Mouse (Mus musculus): ENCODE results near the gene Gon4l. TPM values are rescaled to one million over a fixed set of nuclear protein-coding genes. Genes with fewer than 3 reads are reported as not detected.

The Gon4l gene
- polyA plus RNA-seq (2012; rRNA removed), result 9.2 and 11.5 TPM in 2 replicates

DNA sequence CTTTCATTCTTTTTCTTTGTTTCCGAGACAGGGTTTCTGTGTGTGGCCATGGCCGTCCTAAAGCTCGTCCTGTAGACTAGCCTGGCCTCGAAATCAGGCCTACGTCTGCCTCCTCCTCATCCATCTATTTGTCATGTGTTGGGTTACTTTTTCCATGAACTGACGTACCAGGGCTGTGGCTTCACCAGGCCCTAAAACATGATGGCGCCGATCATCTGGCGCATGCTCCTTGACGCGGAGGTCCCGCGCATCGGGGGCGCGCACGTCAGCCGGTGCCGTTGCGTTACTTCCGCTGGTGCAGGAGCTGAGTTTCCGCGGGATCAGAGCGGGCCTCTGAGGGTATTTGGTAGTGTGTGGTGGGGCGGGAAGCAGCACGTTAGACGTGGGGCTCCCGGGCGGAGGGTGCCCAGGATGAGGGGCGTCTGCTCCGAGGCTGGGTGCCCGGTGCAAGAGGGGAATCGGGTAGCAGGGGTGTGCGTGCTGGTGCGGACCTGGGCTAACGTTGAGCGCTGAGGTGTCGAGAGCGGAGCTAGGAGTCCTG, at the start of gene Gon4l:
Gene Gon4l (plus strand): TSS at position 281 of the 541 bp plus-strand sequence.

GRCm38 (mm10) chr3:88913511-88914383, 78.7 kb downstream of the Gon4l start, which contains the start of gene Msto1:
Gene Msto1, minus strand, starts transcription at chr3:88913999.

DNA sequence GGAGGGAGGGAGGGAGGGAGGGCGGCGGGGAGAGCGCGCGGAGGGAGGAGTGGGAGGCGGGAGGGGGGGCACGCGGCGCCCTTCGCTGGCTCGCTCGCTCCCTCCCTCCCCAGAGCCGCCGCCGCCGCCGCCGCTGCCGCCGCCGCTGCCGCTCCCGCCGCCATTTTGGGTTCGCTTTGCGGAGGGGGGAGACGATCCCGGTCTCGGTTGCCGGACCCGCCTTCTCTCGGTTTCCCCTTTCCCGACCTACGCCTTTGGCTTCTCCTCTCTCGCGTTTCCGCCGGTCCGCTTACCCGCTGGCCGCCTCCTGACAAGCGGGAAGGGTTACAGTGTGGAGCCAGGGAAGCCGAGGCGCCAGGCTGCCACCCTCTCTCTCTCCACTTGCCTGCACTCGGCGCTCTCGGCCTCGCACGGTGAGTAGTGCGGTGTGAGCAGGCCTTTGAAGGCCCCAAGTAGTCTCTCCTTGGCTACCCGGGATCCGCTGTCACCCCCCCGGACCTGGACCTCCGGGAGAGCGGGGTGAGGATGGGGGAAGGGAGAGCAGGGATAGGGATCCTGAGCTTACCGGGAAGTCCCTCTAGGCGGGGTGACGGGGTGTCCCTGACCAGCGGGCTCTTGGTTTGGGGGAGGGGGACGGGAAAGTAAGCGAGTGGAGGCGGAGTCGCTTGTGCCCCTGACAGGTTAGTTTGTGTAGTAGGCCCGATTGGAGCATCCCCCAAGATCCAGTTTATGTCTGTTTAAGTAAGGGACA, 115.7 kb downstream of the Gon4l start, which contains the start of the genes Ash1l and Dap3:
Gene Ash1l (plus strand): TSS at position 47 of the 751 bp plus-strand sequence.
Gene Dap3 (minus strand): TSS at position 606 of the 751 bp plus-strand sequence.

Other genes with a start within 250 kb of the Gon4l start
- 67.5 and 68.7 TPM in 2 replicates for gene Arhgef2, start 229.3 kb upstream of the Gon4l start, polyA plus RNA-seq (2012; rRNA removed)
- gene Rxfp4, start 182.1 kb upstream of the Gon4l start, polyA plus RNA-seq (2012; rRNA removed), result 0.21 and 0.41 TPM in 2 replicates
- 51.3 and 58.9 TPM in 2 replicates for gene Khdc4, start 149.4 kb upstream of the Gon4l start, polyA plus RNA-seq (2012; rRNA removed)
- gene Rit1, start 118.4 kb upstream of the Gon4l start, polyA plus RNA-seq (2012; rRNA removed), result 45.6 and 48.8 TPM in 2 replicates
- 5.8 and 6.2 TPM in 2 replicates for gene Syt11, start 60.1 kb upstream of the Gon4l start, polyA plus RNA-seq (2012; rRNA removed)
- gene Msto1, start 78.8 kb downstream of the Gon4l start, polyA plus RNA-seq (2012; rRNA removed), result 19.9 and 25.5 TPM in 2 replicates
- 4.8 and 5.0 TPM in 2 replicates for gene Ash1l, start 115.4 kb downstream of the Gon4l start, polyA plus RNA-seq (2012; rRNA removed)
- 29.0 and 31.6 TPM in 2 replicates for gene Dap3, start 116.0 kb downstream of the Gon4l start, polyA plus RNA-seq (2012; rRNA removed)